ENCODE assay signal across 17 mouse cellular contexts in the genomic region with DNA sequence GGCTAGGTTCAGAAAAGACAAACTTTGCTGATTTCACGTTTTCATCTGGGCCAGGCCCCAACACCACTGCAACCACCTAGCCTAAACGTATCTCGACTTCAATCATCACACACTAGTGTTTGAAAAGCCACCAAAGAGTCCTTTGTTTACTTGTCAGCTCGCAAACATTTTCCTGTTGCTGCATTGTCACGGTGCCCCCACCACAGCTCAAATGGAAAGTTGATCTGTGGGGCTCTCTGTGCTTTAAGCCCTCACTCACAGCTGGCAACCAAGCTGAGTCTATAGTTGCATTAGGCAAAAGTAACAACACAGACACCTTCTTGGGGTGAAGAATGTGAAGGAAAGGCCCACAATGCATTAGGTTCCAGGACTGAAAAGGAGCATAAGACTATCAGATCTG. TPM values are rescaled to one million over a fixed set of nuclear protein-coding genes. Genes with fewer than 3 reads are reported as not detected.
"Had no signal": no experiment of that assay in that cellular context is flagged by ENCODE, and none has a peak within 500 bp of the region (broad histone marks: within the 10 kb centered on the region; RNA-seq: fewer than 3 reads in every experiment).

No protein-coding gene starts in this region.

- DNase-seq: kidney, adult 18-20 months; kidney, postnatal 10 days; liver, embryonic 13.5 days; liver, postnatal 0 days; lung, postnatal 14 days; retina, postnatal 1 day; right cerebral cortex, postnatal 14 days had no signal

RNA-seq across cellular contexts. Expression of gene Cd40lg, which starts 4.3 kb away (rescaled TPM):
- polyA plus RNA-seq: intestine, embryonic 15.5 days; kidney, embryonic 14.5 days; limb, embryonic 10.5 days; limb, embryonic 14.5 days; liver, embryonic 13.5 days; liver, postnatal 0 days; lung, embryonic 15.5 days; macrophage; midbrain, embryonic 11.5 days; midbrain, embryonic 15.5 days; neural tube, embryonic 13.5 days; stomach, embryonic 14.5 days had no signal
